Mouse (Mus musculus) heart, postnatal 0 days (tissue): ENCODE data around the gene Haus6.

Experiments used
- CTCF ChIP-seq: IDR thresholded peaks from 2 replicates; pipeline ENCODE4 v1.5.1; 2016; ENCODE audit warnings: antibody characterized with exemption, control low read depth, low read depth
- EP300 ChIP-seq: IDR thresholded peaks from 2 replicates; pipeline ENCODE4 v1.6.1; 2016; ENCODE audit warnings: antibody characterized with exemption, low read depth

DNA sequence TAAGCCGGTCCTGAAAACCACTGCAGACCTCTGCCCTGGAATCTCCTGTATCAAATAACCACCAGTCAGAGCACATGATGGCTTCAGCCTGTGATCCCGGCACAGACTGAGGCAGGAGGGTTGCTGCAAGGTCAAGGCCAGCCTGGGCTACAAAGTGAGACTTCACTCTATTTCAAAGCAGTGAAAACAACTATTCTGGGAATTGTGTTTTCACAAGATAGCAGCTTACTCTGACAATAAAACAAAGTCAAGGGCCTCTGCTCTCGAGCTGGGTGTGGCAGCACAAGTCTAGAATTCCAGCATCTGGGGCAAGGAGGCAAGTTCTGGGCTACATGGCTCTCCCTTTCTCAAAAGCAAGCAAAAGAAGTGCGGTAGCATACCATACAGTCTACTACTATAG lies 52.8 kb downstream of the Haus6 start:
- no peak for TF ChIP-seq CTCF
- TF ChIP-seq EP300 = no peak
